8 mouse cellular contexts compared by ENCODE assay signal in genomic region chr9:37489446-37490120, GRCm38 (mm10). TPM values are rescaled to one million over a fixed set of nuclear protein-coding genes. Genes with fewer than 3 reads are reported as not detected.
A peak's percentile ranks its signal among the peaks of the same experiment; 100 is the strongest.
DNase-seq lines count a peak whose midpoint lies in the region; ATAC-seq lines count a peak whose summit lies in the region.

No protein-coding gene starts in this region.

- H3K27me3 ChIP-seq in intestine, embryonic 15.5 days (replicated peaks), result no peaks in the 10 kb centered on the region
- no peaks in the 10 kb centered on the region for H3K27me3 ChIP-seq in limb, embryonic 15.5 days
- H3K27me3 ChIP-seq in midbrain, embryonic 15.5 days (replicated peaks), result no peaks in the 10 kb centered on the region

- under 1% methylated on average over 72 of the region's 75 CpGs for WGBS in intestine, embryonic 15.5 days
- 0% methylated on average over 57 of the region's 75 CpGs for WGBS in limb, embryonic 15.5 days
- under 1% methylated on average over 75 of the region's 75 CpGs for WGBS in midbrain, embryonic 15.5 days

- H3K4me2 ChIP-seq in intestine, embryonic 15.5 days (replicated peaks), result peak overlapping the region; percentile 86
- peak overlapping the region; percentile 72 for H3K4me2 ChIP-seq in limb, embryonic 15.5 days
- H3K4me2 ChIP-seq in midbrain, embryonic 15.5 days, result peak overlapping the region; percentile 89

- peak overlapping the region; percentile 97 for H3K4me3 ChIP-seq in intestine, embryonic 15.5 days (replicated peaks)
- H3K4me3 ChIP-seq in limb, embryonic 15.5 days, result peak overlapping the region; percentile 96
- peak overlapping the region; percentile 97 for H3K4me3 ChIP-seq in midbrain, embryonic 15.5 days

- ATAC-seq in intestine, embryonic 15.5 days, result peak; percentile 74
- ATAC-seq in limb, embryonic 15.5 days (ENCODE audit: insufficient number of reproducible peaks, low FRiP score, low TSS enrichment, low read depth), result peak; percentile 55
- peak; percentile 83 for ATAC-seq in midbrain, embryonic 15.5 days (replicated peaks)

- H3K9ac ChIP-seq in intestine, embryonic 15.5 days, result peak overlapping the region; percentile 89
- H3K9ac ChIP-seq in limb, embryonic 15.5 days, result peak overlapping the region; percentile 93
- H3K9ac ChIP-seq in midbrain, embryonic 15.5 days, result peak overlapping the region; percentile 95

- peak; percentile 11 to 51 for DNase-seq in urinary bladder, adult 18-20 months (ENCODE audit: low spot score in 2 of 2)
- no peak for DNase-seq in urinary bladder, postnatal 10 days (ENCODE audit: low spot score)
- DNase-seq in embryo, embryonic 11 days, result peak; percentile 85
- DNase-seq in gastrocnemius, postnatal 4 days (ENCODE audit: low spot score in 2 of 2), result peak; percentile 36 to 58
- peak; percentile 7 to 17 for DNase-seq in spleen, postnatal 14 days (ENCODE audit: low spot score in 2 of 2)

- peaks cover 4% of the 10 kb centered on the region for H3K4me1 ChIP-seq in intestine, embryonic 15.5 days (replicated peaks)
- peaks cover 9% of the 10 kb centered on the region for H3K4me1 ChIP-seq in limb, embryonic 15.5 days
- H3K4me1 ChIP-seq in midbrain, embryonic 15.5 days, result peaks cover 31% of the 10 kb centered on the region

- no peaks in the 10 kb centered on the region; the same call in 1 of the 2 replicates for H3K36me3 ChIP-seq in intestine, embryonic 15.5 days
- peaks cover 3% of the 10 kb centered on the region; the same call in 1 of the 2 replicates for H3K36me3 ChIP-seq in limb, embryonic 15.5 days
- H3K36me3 ChIP-seq in midbrain, embryonic 15.5 days (replicated peaks), result no peaks in the 10 kb centered on the region

- H3K9me3 ChIP-seq in intestine, embryonic 15.5 days, result no peaks in the 10 kb centered on the region
- no peaks in the 10 kb centered on the region for H3K9me3 ChIP-seq in limb, embryonic 15.5 days
- H3K9me3 ChIP-seq in midbrain, embryonic 15.5 days, result no peaks in the 10 kb centered on the region

- peak overlapping the region; percentile 100 for H3K27ac ChIP-seq in intestine, embryonic 15.5 days
- H3K27ac ChIP-seq in limb, embryonic 15.5 days, result peak overlapping the region; percentile 100
- peak overlapping the region; percentile 99 for H3K27ac ChIP-seq in midbrain, embryonic 15.5 days

RNA-seq across cellular contexts. Expression of gene Msantd2, which starts 0.5 kb away (rescaled TPM):
- total RNA-seq in gastrocnemius, postnatal 4 days (2021), result 10 to 100 TPM; 17.7 to 19.5 TPM
- polyA plus RNA-seq in intestine, embryonic 15.5 days (2015; fragmentation: Nextera tagmentation; extraction: Ambion mirVana), result 17.9 and 19.4 TPM in 2 replicates
- 17.3 and 25.2 TPM in 2 replicates for polyA plus RNA-seq in limb, embryonic 15.5 days (2015; fragmentation: Nextera tagmentation; extraction: Ambion mirVana)
- polyA plus RNA-seq in midbrain, embryonic 15.5 days (2015; fragmentation: Nextera tagmentation; extraction: Ambion mirVana), result 31.9 and 33.8 TPM in 2 replicates

RNA-seq across cellular contexts. Expression of gene Esam, which starts 38.3 kb away (rescaled TPM):
- total RNA-seq in gastrocnemius, postnatal 4 days (2021), result 10 to 100 TPM; 50.7 to 55.3 TPM
- polyA plus RNA-seq in intestine, embryonic 15.5 days (2015; fragmentation: Nextera tagmentation; extraction: Ambion mirVana), result 47.4 and 49.0 TPM in 2 replicates
- 50.2 and 60.0 TPM in 2 replicates for polyA plus RNA-seq in limb, embryonic 15.5 days (2015; fragmentation: Nextera tagmentation; extraction: Ambion mirVana)
- 47.0 and 49.1 TPM in 2 replicates for polyA plus RNA-seq in midbrain, embryonic 15.5 days (2015; fragmentation: Nextera tagmentation; extraction: Ambion mirVana)

RNA-seq across cellular contexts. Expression of gene Vsig2, which starts 49.5 kb away (rescaled TPM):
- 1 to 10 TPM; 2.9 to 6.8 TPM for total RNA-seq in gastrocnemius, postnatal 4 days (2021)
- 2.6 and 3.0 TPM in 2 replicates for polyA plus RNA-seq in intestine, embryonic 15.5 days (2015; fragmentation: Nextera tagmentation; extraction: Ambion mirVana)
- polyA plus RNA-seq in limb, embryonic 15.5 days (2015; fragmentation: Nextera tagmentation; extraction: Ambion mirVana), result 0.83 and 2.0 TPM in 2 replicates
- polyA plus RNA-seq in midbrain, embryonic 15.5 days (2015; fragmentation: Nextera tagmentation; extraction: Ambion mirVana), result 0.46 and 0.59 TPM in 2 replicates

RNA-seq across cellular contexts. Expression of gene Robo3, which starts 56.5 kb away (rescaled TPM):
- total RNA-seq in gastrocnemius, postnatal 4 days (2021), result not detected
- 0.04 TPM in 1 of 2 replicates, not detected in the other for polyA plus RNA-seq in intestine, embryonic 15.5 days (2015; fragmentation: Nextera tagmentation; extraction: Ambion mirVana)
- polyA plus RNA-seq in limb, embryonic 15.5 days (2015; fragmentation: Nextera tagmentation; extraction: Ambion mirVana), result 0.06 and 0.12 TPM in 2 replicates
- 4.8 and 10.0 TPM in 2 replicates for polyA plus RNA-seq in midbrain, embryonic 15.5 days (2015; fragmentation: Nextera tagmentation; extraction: Ambion mirVana)
